Mouse (Mus musculus): ENCODE data around the gene Atl2. TPM values are rescaled to one million over a fixed set of nuclear protein-coding genes. Genes with fewer than 3 reads are reported as not detected.

Gene Atl2
- total and polyA plus RNA-seq, 3 experiments = 18.0 to 43.3 (median 37.1) TPM

DNA sequence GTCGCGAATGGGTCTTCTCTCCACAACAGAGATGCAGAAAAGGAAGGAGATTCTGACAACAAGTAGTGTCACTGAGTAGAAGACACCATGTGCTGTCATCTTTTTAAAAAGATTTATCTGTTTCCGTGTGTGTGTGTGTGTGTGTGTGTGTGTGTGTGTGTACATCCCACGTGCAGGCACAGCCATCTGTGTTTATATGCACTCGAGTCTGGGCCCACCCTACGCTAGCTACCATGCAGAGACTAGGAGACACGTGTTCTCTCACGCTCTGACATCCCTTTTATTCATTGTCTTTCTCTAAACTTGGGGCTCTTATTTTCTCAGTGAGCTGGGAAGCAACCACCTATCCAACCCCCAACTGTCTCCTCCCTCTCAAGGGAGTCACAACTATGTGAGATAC lies 40.4 kb downstream of the Atl2 start:
- H3K27me3 ChIP-seq (replicated peaks) = no peaks in the 10 kb centered on the region
- H3K9me3 ChIP-seq (replicated peaks; ENCODE audit: low read length) = no peaks in the 10 kb centered on the region
- in situ Hi-C loops (cut with MboI; ENCODE audit: low pct_ligation_motif_present, low pct_unique_long_range_greater_than_20kb, low sequenced_read_pairs) = no loop called here
- H3K4me2 ChIP-seq (ENCODE audit: insufficient read depth, low read depth, poor library complexity, severe bottlenecking) = no peak overlapping the region
- no peak overlapping the region for H3K4me3 ChIP-seq (replicated peaks in 1 of 3; ENCODE audit: low read depth in 2 of 3, low read length in 2 of 3, poor library complexity in 1 of 3)
- no peak overlapping the region for H3K27ac ChIP-seq (ENCODE audit: insufficient read depth, low read depth)
- H3K79me2 ChIP-seq (replicated peaks; ENCODE audit: control insufficient read depth, extremely low read depth, insufficient read depth, poor library complexity, severe bottlenecking) = no peaks in the 10 kb centered on the region
- no peak for DNase-seq (ENCODE audit: extremely low read depth)
- H3K9ac ChIP-seq (ENCODE audit: insufficient read depth, low read depth) = no peak overlapping the region
- TF ChIP-seq ETS1 (conservative IDR thresholded peaks at IDR 0.05; ENCODE audit: low read depth, low read length) (no peak), JUN (IDR thresholded peaks at IDR 0.05; ENCODE audit: insufficient read depth, low read depth, low read length) (no peak), CHD2 (IDR thresholded peaks at IDR 0.05; ENCODE audit: low read length) (no peak), CHD1 (IDR thresholded peaks at IDR 0.05; ENCODE audit: low read depth, low read length) (no peak), ZKSCAN1 (IDR thresholded peaks at IDR 0.05; ENCODE audit: borderline replicate concordance, low read depth, low read length) (no peak), TCF12 (IDR thresholded peaks at IDR 0.05; ENCODE audit: low read depth, low read length) (no peak), IRF4 (IDR thresholded peaks at IDR 0.05; ENCODE audit: low read depth, low read length) (no peak), E2F4 (IDR thresholded peaks at IDR 0.05; ENCODE audit: insufficient replicate concordance, low read depth, low read length) (no peak), NRF1 (IDR thresholded peaks at IDR 0.05; ENCODE audit: low read depth, low read length) (no peak), KAT2A (IDR thresholded peaks at IDR 0.05; ENCODE audit: insufficient replicate concordance, low read length) (no peak), POLR2AphosphoS2 (IDR thresholded peaks at IDR 0.05; ENCODE audit: low read depth, low read length) (no peak), ZNF384 (IDR thresholded peaks at IDR 0.05; ENCODE audit: low read depth, low read length) (no peak)
- no peaks in the 10 kb centered on the region for H3K4me1 ChIP-seq (ENCODE audit: control insufficient read depth in 1 of 2, insufficient read depth in 2 of 2)
- peaks cover 56 to 96% of the 10 kb centered on the region in 2 experiments for H3K36me3 ChIP-seq (replicated peaks in 1 of 2; ENCODE audit: control insufficient read depth in 1 of 2, insufficient read depth in 1 of 2, low read length in 1 of 2)
- dilution Hi-C loops (cut with MboI; ENCODE audit: extremely low pct_ligation_motif_present, extremely low pct_unique_long_range_greater_than_20kb, low sequenced_read_pairs) = no loop called here

DNA sequence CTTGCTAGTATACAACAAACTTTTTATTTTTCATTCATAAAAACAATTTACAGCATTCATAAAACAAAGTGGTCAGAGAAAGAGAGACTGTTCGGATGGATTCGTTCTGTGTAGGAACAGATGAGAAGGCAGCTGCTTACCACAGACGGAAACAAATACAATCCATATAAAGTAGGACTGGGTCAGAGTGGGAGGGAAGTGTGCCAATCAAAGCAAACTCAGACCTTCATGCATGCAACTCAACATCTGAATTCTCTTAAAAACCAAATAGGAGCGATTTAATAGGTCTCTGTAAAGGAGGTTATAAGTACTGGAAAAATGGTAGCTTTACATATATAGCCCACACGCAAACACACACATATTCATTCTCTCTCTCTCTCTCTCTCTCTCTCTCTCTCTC lies 47.5 kb downstream of the Atl2 start:
- Histone ChIP-seq H3K27me3 (replicated peaks) (no peaks in the 10 kb centered on the region), H3K36me3 (replicated peaks in 1 of 2; ENCODE audit: control insufficient read depth in 1 of 2, insufficient read depth in 1 of 2, low read length in 1 of 2) (peaks cover 21 to 54% of the 10 kb centered on the region in 2 experiments), H3K79me2 (replicated peaks; ENCODE audit: control insufficient read depth, extremely low read depth, insufficient read depth, poor library complexity, severe bottlenecking) (no peaks in the 10 kb centered on the region), H3K27ac (ENCODE audit: insufficient read depth, low read depth) (no peak overlapping the region), H3K9me3 (replicated peaks; ENCODE audit: low read length) (peaks cover 2% of the 10 kb centered on the region), H3K4me3 (replicated peaks in 1 of 3; ENCODE audit: low read depth in 2 of 3, low read length in 2 of 3, poor library complexity in 1 of 3) (no peak overlapping the region), H3K9ac (ENCODE audit: insufficient read depth, low read depth) (no peak overlapping the region), H3K4me1 (ENCODE audit: control insufficient read depth in 1 of 2, insufficient read depth in 2 of 2) (no peaks in the 10 kb centered on the region), H3K4me2 (ENCODE audit: insufficient read depth, low read depth, poor library complexity, severe bottlenecking) (no peak overlapping the region)
- no peak for TF ChIP-seq ZMIZ1 (IDR thresholded peaks at IDR 0.05; ENCODE audit: low read depth, low read length)
- TF ChIP-seq GABPA (IDR thresholded peaks at IDR 0.05; ENCODE audit: insufficient replicate concordance, low read depth, low read length) = no peak
- no peak for TF ChIP-seq MXI1 (IDR thresholded peaks at IDR 0.05; ENCODE audit: low read depth, low read length)
- TF ChIP-seq E2F4 (IDR thresholded peaks at IDR 0.05; ENCODE audit: insufficient replicate concordance, low read depth, low read length) = no peak
- TF ChIP-seq MAX (IDR thresholded peaks at IDR 0.05; ENCODE audit: low read length) = no peak
- no peak for TF ChIP-seq MAZ (IDR thresholded peaks at IDR 0.05; ENCODE audit: low read depth, low read length)
- no peak for TF ChIP-seq PAX5 (IDR thresholded peaks at IDR 0.05; ENCODE audit: low read length)
- TF ChIP-seq KAT2A (IDR thresholded peaks at IDR 0.05; ENCODE audit: insufficient replicate concordance, low read length) = no peak
- TF ChIP-seq JUN (IDR thresholded peaks at IDR 0.05; ENCODE audit: insufficient read depth, low read depth, low read length) = no peak
- in situ Hi-C loops (cut with MboI; ENCODE audit: low pct_ligation_motif_present, low pct_unique_long_range_greater_than_20kb, low sequenced_read_pairs) = loop anchor here (25.0 kb wide), 1 partner anchor 736 kb away; no protein-coding TSS in a partner anchor
- no peak for DNase-seq (ENCODE audit: extremely low read depth)
- dilution Hi-C loops (cut with MboI; ENCODE audit: extremely low pct_ligation_motif_present, extremely low pct_unique_long_range_greater_than_20kb, low sequenced_read_pairs) = no loop called here

Data from CH12.LX (cell line).